Mouse (Mus musculus) adrenal gland, postnatal 25 days (tissue): Measurements from ENCODE around the gene Rdh12. TPM values are rescaled to one million over a fixed set of nuclear protein-coding genes. Genes with fewer than 3 reads are reported as not detected.
"Not testable (repeated sequence)": the region's sequence is repeated elsewhere in the genome, so short reads cannot be mapped to it uniquely, and the experiment has no call there.

Experiments
- DNase-seq: peaks from one replicate; pipeline ENCODE4 v3.0.0; 2021; ENCODE audit warnings: mixed read lengths
- long read RNA-seq: library from polyadenylated mRNA; stranded (forward); transcript quantifications from one replicate; pipeline ENCODE4 v2.0.0, GENCODE M21; 2021
- total RNA-seq: library from RNA; stranded (reverse); gene quantifications from 2 replicates; pipeline ENCODE4 v1.2.3, GENCODE M21; 2021

Gene Rdh12
- 0.57 and 0.82 TPM in 2 replicates for total RNA-seq
- long read RNA-seq, partial matches to known transcripts = 0 of 2 reads
- long read RNA-seq, other reads (novel, unspliced or antisense) = 1 of 2 reads

DNA sequence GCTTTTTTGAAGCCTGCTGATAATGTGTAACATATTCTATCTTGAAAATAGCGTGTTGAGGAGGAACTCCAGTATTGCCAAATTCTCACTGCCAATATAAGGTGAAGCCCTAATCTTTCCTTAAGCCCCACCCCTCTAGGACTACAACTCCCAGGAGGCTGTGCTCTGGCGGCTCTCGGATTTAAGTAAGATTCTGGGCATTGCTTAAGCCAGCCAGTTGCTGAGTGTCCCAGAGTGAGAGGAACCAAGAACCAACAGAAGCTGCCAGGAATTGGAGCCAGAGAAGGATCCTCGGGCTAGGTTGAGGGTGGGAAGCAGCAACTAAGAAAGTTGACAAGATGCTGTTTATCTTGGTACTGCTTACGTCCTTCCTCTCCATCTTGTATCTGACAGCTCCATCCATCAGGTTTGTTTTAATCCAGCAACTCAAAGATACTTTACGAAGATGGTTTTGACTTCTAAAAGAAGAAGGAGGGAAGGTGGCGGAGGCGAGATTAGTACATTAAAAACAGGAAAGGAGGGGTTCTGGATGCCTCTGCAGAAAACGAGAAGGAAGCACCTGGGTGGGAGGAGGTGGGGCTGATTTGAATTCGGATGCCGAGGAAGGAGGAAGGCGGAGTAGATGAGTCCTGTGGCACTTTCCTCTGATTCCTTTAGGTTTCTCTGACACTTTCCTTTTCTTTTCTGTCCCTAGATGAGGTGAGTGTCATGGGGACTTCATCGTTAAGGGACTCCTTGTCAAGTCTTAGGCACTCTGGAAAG is at the start of gene Rdh12:
Gene Rdh12 (plus strand): TSS at position 212 of the 762 bp plus-strand sequence.
- DNase-seq = no peak

DNA sequence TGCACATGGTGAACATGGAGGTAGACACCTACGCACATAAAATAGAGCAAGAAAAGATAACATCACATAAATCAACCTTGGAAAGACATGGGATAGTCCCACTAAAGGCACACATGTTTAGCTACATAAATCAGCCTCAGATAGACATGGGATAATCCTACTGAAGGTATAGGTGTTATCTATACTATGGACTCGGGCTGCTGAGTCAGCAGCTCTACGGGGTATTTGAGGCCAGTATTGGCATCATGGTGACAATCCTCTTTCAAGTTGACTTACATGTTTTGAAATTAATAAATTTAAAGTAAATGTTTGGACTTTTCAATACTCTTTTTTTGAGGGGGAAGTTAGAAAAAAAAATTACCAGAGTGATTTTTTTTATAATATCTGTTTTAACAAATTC is 45.8 kb upstream of the Rdh12 start:
- DNase-seq = no peak

DNA sequence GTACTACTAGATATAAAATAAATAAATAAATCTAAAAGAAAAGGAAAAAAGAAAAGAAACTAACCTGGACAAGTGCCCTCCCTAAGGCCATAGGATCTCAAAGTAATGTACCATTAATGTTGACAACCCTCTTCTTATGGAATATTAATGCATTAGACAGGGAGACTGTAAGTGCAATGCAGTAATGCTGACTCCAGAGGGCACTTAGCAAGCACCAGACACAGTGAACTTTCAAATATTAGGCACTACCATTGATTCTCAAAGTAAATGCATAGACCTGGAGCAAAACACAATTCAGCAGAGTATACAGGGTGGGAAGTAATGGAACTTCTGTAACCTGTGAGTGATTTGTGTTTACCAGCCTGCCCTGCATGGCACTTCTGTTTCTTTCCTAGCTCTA is 39.5 kb upstream of the Rdh12 start:
- DNase-seq = no peak

DNA sequence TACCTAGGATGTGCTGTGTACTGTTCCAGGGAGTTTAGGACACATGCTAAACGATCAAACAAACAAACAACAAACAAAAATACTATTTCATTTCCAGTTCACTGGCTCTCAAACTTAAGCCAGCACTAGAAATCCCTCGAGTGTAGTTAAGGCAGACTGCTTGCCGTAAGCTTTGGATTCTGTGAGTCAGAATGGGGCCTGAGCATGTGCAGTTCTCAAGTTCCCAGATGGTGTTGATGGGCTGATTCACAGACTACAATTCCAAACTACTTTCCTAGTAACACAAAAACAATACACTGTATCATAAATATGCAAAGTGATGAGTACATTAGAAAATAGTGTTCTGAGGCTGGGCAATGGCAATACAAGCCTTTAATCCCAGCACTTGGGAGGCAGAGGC is 38.3 kb upstream of the Rdh12 start:
- no peak for DNase-seq

DNA sequence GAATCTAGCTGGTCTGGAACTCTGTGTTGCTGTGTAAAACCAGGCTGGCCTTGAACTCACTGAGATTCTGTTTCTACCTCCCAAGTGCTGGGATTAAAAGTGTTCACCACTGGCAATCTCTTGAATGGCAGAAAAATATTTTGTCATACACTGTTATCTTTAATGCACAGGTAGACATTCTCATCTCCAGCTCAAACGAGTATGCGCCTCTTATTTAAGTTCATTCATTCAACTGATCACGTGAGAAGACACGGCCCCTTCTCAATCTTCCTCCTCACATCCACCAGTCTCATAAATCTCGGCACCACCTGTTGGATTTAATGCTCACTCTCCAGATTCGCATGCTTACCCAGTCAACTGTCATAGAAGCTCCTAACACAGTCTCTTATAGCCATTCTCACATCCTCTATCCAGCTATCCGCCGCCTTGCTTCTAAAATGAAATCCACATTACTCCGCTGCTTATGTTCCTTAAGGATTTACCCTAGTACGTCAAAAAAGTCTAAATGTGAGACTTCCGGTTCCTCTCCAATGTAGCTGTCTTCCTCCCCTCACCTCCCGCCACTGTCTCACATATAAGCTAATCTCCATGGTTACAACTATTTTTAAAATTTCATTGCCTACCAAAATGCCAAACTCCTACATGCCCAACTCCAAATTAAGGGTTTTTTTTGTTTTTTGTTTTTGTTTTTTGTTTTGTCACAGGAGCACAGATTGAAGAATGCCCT is 37.3 kb upstream of the Rdh12 start:
- DNase-seq = no peak

DNA sequence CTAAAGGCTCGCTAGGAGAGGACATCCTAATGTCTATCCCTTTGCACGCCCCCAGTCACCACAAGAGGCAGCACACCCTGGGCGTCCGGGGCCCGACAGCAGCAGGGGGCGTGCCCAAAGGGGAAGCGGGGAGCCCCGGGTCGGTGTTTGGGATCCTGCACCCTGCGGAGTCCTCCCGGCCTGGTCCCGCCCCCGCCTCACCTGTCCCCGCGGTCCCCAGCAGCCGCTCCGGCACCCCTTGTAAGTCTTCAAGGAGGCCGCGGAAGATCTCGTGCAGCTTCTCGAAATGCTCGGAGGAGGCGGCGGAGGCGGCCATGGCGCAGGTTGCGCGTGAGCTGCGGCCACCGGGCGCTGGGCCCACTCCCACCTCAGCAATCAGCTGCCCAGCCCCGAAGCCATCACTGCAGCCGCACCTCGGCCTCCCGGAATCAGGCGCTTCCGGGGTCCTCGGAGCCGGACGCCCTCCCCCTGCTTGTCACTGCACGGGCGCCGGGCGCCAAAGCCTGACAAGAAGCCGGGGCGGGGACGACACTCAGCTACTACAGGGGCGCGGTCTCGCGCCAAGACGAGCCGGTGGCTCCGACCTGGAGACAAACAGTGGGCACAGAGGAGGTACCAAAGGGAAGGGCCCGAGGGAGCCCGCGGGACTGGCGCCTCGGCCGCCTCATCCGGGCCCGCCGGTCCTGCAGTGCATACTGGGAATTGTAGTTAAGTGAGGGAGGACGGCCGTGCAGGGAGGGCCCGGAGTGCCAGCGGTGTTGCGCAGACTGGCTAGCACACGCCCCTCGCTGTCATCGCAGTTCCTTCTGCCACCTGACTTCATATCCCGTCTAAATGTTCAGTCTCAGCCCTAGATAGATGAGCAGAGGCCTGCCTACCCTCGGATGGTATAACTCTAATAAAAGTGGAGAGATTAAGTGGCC is 36.4 kb upstream of the Rdh12 start, which contains the start of gene Vti1b:
Gene Vti1b (minus strand): TSS at position 649 of the 923 bp plus-strand sequence.
- DNase-seq = peak; percentile 84

DNA sequence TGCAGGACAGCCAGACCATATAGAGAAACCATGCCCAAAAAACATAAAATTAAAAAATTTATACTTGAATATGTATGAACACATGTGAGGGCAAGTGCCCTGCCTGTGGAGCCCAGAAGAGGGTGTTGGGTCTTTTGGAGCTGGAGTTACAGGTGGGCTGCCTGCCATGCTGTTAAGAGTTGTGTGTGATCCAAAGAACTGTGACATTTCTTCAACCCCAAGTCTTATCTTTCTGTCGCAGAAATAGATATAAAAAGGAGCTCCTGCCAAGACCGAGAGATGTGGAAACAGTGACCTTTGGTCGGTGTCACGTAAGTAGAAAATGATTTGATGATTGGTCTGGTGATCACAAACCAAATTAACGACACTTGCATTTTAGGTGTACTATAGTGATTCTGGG is 35.0 kb upstream of the Rdh12 start:
- DNase-seq = no peak

DNA sequence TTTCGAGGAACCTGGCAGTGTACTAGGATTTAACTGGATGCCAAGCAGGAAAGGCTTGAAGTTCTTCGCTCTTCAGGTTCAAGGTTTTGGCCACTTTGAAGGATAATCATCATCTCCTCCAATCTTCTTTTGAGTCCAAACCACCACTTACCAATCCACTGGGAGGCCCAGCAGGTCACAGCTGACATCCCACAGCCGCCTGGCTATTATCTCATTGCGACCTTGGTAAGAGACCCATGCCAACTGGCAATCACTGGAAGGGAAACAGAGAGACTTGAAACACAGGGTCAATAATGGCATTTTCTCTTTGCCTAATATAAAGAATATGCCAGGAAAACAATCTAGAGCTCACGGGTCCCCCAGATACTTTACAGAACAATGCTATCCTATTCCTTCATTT is 32.7 kb upstream of the Rdh12 start:
- no peak for DNase-seq

DNA sequence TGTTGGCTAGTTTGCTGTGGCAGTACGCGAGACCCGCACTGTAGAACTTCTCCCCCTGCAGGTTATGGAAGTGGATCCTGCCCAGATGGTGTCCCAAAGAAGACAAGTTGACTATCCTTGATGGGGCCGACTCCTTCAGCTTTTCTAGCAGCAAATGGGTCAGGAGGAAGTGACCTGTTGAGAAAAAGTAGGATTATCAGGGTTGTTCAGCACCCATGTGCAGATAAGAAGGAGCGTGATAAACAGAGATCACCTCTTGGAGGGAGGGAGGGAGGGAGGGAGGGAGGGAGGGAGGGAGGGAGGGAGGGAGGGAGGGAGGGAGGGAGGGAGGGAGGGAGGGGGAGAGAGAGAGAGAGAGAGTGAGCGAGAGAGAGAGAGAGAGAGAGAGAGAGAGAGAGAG is 23.6 kb upstream of the Rdh12 start:
- DNase-seq = not testable (repeated sequence)

DNA sequence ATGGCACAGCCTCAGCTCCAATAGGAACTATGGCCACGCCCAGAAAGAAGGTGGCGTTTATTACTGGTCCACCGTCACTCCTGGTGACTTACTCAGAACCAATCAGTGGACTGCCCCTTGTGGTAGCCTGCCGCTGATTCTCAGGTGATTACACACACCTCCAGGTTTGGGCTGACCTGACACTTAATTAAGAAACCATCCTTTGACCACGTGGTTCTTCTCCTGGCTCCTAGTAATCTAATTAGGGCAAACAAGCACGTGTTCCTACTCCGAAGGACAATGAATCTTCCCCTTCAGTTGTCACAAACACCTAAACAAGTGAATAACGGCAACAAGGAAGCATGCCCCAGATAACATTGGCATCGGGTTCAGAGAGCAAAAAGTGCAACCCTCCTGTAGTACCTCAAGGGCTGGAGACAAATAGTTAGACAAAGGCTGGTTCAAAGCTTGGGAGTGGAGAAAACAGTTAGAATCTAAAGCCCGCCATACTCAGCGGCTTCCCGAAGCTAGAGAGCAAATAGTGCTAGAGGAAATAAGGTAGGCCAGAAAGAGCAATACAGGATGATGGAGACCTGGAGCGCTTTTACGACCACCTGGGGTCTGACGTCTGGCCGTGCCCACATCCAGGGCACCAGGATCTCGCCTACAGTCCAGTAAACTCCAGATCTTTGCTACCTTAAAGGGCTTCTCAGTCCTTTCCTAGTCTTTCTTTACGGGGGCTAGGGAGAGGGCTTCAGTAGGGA is 17.6 kb upstream of the Rdh12 start:
- peak; percentile 48 for DNase-seq

DNA sequence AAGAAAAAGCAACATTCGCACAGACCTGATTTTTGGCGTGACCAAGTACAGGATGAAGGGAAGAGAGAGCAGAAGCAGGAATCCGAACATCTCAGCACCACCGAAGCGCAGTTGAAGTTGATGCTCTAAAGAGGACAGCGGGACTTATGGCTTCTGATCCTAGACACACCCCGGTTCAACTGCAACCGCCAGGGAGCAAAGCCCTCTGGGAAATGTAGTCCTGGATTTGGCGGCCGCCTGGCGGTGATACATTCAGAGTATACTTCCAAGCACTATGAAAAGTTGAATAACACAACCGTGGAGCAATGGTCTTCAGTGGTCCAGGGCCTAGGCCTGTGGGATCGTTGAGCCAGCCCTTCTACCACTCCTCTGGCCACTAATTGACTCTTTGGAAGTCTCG is 17.0 kb upstream of the Rdh12 start:
- DNase-seq = peak; percentile 70

DNA sequence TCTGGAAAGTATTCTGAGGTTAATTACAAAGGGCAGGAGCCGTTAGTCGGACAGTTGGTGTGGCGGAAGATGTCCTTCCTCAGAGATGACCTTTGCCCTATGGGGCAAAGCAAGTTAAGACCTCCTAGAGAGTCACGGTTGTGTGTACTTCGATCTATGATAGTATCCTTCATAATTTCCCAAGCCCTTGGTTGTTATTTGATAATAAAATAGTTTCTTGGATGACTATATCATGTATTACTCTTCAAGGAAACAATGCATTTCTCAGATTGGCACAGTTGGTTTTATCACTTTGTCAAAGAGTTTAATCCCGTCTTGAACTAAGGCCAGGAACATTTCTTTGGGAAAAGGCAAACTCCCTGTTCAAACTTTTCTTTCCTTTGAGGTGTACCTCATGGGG is 16.5 kb upstream of the Rdh12 start, which contains the start of gene Rdh11:
Gene Rdh11 (minus strand): TSS at position 101 of the 400 bp plus-strand sequence.
- no peak for DNase-seq

DNA sequence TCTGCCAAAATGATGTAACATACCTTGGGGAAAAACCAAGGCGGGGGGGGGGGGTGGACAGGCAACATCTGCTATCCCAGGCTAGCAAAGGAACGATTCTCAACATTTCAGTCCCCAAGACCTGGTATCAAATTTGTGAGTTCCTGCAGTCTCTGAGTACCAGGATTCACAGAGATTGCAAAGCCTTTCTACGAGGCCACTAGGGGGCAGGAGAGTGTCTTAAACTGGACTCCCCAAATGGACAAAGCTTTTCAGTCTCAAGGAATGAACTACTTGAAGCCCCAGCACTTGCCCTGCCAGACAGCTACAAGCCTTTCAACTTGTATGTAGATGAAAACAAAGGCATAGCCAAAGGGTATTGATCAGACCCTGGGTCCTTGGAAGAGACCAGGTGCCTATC is 15.3 kb upstream of the Rdh12 start:
- DNase-seq = peak; percentile 69

DNA sequence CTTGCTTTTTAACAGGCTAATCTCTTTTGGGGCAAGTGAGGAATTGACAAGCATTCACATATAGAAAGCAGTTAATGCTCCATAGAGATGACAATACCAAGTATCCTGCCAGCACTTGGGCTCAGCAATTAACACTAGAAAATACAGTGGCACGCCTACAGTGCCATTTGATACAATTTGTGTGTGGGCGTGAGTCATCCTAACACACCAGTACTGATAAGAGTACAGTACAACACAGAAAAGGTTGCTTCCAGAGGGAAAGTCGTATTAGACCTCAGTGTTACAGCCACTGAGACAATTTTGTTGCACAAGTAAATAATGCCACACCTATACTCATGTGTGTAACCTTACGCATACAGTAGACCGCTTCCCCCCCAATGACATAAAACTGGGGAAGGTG is 11.6 kb upstream of the Rdh12 start:
- no peak for DNase-seq

DNA sequence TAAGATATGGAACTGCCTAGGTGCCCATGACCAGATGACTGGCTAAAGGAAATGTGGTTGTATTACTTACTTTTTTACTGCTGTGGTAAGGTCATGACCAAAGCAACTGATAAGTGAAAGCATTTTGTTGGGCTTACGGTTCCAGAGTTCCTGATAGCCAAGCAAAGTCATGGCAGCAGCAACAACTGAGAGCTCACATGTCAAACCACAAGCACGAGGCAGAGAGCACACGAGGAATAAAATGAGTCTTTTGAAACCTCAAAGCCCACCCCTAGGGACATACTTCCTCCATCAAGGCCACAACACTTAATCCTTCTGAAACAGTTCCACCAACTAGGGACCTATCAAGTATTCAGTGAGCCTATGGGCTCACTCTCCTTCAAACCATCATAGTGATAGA is 6.8 kb upstream of the Rdh12 start:
- DNase-seq = no peak

DNA sequence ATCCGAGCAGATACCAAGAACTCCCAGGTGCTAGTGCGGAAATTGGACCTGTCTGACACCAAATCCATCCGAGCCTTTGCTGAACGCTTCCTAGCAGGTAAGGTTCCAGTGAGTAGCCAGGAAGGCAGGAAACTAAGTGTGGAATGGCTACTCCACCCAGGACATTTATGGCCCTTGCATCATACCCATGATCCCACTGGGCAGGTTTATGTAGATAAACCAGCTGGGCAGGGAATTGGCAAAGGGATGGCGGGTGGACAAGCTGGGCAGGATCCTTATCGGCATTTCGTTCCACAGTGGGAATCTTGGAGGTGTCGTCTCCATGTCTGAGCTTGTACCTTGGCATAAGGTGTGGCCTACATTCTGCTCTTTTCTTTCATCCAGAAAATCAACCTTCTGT is 2.7 kb downstream of the Rdh12 start:
- DNase-seq = no peak

DNA sequence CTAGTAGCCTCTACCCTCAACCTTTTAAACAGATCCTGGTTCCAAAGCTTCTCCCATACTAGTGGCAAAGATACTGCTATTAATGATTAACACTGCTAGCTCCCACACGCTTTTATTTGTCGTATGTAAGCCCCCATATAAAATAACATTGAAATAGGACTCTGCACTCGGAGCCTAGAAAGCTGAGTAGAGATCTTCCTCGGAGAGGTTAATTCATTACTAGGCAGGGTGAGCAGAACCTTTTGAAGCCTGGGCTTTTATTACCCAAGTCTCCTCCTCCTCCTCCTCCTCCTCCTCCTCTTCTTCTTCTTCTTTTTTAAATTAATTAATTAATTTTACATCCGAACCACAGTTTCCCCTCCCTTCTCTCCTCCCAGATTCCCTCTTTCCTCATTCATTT is 8.8 kb downstream of the Rdh12 start:
- DNase-seq = no peak

DNA sequence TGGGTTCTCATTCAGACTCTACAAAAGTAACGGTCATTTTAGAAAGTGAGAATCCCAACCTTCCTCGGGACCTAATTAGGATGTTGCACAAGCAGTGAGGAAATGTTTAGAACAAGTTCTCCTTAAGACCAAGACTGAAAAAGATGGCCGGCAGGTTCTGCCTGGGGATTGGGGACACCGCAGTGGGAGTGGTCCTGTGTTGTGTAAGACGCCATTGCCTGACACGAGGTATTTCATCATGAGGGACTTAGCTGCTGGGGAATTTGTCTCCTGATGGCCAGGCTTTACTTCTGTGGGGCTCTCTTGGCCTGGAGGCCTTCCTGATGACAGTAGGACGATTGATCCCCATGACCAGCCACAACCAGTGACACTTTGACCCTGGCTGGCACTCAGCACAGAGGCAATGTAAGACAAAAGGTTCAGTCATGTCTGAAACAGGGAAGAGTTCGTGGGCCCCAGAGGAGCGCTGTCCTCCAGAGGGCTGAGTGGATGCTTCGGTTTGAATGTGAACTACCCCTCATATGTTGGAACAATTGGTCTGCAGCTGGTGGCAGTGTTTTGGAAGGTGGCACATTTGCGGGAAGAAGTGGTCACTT is 26.9 kb downstream of the Rdh12 start:
- DNase-seq = no peak

DNA sequence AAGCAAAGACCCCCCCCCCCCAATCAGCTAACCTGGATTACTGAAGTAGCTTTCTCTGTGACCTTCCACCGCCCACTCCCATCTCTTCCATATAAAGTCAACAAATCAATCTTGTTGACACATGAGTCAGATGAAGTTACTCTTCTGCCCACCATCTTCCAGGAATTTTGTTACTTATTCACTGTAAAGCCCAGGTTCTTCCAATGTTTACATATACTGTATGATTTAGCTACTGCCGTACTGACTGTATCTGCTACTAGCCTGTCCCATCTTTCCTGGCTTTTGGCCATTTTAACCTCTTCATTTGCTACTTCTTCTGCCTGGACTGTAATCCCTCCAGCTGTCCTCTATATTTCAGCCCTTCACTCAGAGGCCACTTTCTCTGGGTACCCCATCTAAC is 33.3 kb downstream of the Rdh12 start:
- no peak for DNase-seq

DNA sequence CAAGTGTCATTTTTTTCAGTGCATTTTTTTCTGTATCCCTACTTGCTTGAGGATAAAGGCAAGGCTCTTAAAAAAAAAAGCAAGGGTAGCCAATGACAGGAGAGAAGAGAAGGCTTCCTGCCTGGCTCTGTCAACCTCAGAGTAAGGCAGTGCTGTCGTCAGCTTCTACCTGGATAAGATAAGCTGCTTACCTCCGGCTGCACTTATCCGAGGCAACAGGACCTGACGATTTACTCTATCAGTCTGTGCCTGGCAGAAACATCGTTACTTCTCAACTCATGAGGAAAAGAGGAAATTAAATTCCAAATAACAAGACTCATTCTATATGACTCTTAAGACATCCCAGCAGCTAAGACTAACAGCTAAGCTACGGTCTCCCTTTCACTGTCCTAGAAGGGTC is 34.2 kb downstream of the Rdh12 start:
- DNase-seq = no peak

DNA sequence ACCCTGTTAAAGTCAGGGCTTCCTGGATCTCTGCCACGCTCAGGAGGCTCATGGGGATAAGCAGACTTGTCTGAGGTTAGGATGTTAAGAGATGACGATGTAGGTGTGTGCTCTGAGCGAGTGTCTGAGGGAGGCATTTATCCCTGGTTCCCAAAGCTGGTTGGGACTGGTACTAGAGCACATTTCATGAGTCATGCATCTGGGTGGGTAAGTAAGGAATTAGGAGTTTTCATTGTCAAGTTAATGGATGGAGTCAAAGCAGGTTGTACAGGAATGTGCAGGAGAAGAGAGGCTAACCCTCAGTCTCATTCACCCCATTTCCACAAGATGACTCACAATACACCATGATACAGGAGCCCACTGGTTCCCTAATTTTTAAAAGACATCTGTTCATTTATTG is 39.4 kb downstream of the Rdh12 start:
- no peak for DNase-seq
